Mouse (Mus musculus) layer of hippocampus, postnatal 10 days (tissue): Measurements from ENCODE around the gene Nanos2. TPM values are rescaled to one million over a fixed set of nuclear protein-coding genes. Genes with fewer than 3 reads are reported as not detected.

Source experiments
- DNase-seq, 2 experiments: peaks; one replicate each; pipeline ENCODE4 v3.0.0; 2021; ENCODE audit warnings: low spot score in 2 of 2
- total RNA-seq, 2 experiments: library from RNA; stranded (reverse); gene quantifications; 2 replicates each; pipeline ENCODE4 v1.2.3; 2021

Gene Nanos2
- total RNA-seq, 2 experiments from 2014 or later, result 0.91 to 1.3 TPM

DNA sequence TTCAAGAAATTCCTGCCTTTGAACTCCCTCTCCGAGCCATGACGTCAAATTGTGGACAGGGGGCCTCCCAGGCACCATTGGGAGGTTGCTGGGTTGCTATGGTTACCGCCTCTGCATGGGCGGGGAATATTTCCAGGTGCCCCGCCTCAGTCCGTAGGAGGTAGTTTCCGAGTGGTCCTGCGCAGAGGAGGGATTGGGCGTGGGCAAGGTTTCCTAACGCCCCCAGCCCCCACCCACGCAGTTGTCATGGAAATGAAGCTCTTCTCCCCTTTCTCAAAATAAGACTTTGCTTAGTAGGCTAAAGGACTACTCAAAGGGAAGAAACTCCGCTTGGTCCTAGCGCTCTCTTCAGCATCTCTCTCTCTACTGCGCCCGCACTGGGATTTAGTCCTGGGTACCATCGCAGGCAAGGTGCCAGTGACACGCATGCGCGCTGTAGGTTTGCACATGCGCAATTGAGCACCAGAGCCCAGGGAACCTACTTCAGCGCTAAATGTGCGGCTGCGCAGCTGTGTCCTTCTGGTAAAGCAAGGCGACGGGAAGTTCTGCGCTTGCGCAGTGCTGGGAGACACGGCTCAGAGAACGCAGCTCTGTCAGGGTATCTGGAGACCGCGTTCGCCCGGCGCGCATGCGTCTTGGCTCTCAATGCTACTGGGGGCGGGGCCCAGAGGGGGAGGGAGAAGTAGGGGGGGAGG, 3.5 kb downstream of the Nanos2 start, which contains the start of gene Mypop:
Gene Mypop (plus strand): TSS at position 645 of the 695 bp plus-strand sequence.
- peak; percentile 99 to 100 for DNase-seq

DNA sequence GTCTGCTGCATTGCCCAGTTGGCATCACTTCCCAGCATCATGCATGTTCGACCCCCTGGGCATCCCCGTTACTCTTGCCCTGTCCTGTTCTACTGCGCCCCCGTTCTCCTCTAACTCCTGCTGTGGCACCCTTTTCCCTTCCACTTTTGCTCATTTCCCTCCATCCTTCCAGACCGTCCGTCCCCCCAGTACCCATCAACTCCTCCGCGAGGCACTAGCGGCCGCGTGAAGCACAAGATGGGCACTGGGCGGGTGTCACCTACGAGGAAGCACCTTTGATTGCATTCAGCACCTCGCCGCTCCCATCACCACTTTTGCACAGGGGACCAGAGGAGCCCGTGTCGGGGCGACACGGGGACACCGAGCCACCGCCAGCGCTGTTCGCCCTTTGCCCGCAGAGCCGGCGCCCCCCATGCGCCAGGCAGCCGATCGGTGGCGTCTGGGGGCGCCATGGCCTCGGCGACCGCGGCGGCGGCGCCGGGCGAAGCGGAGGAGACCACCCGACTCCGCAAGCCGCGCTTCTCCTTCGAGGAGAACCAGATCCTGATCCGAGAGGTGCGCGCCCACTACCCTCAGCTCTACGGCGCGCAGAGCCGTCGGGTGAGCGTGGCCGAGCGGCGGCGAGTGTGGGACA, 4.6 kb downstream of the Nanos2 start:
- peak in 1 of 2 experiments; percentile 58 for DNase-seq

DNA sequence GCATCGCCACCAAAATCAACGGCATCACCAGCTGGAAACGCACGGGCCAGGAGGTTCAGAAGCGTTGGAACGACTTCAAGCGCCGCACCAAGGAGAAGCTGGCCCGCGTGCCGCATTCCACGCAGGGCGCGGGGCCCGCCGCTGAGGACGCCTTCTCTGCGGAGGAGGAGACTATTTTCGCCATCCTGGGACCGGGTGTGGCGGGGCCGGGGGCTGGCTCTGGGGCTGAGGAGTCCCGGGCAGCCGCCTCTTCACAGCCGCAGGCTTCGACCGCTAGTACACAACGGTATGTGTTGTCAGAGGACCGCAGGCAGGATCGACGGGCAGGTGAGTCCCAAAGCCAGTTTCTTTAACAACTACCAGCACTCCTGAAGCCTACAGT, 5.1 kb downstream of the Nanos2 start:
- peak in 1 of 2 experiments; percentile 59 for DNase-seq

DNA sequence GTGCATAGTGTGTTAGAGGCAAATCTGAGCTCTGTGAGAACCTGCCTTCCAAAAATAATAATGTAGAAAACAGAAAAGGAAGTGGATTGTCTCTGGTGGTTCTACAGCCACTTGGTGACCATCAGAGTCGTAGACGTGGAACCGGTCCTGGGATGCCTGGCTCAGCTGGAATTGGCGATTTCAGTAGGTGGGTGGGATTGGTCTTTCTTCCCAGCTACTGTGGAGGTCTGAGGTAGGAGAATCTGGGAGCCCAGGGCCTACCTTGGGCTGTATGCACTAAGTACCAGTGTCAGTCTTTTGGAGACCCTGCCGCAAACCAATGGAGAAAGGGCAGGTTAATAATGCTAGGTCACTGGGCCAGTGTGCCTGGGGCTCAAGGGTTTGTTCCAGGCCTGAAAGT, 5.8 kb downstream of the Nanos2 start:
- DNase-seq, result no peak

DNA sequence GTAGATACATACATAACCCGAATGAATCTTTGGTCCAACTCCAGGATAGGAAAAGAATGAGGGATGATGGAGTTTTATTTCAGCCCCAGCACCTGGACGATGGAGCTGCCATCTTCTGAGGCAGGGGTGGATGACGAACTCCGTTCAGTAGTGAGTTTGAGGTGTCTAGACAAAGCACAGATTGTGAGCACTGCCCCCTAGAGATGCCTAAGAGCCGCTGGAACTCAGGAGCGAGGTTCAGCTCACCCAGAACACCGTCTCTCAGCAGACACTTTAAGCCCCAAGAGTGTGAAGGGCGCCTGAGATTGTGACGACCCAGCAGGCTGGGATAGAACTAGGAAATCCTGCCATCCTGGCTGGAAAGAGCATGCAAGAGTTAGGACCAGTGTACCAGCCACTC, 11.6 kb downstream of the Nanos2 start:
- DNase-seq, result no peak

DNA sequence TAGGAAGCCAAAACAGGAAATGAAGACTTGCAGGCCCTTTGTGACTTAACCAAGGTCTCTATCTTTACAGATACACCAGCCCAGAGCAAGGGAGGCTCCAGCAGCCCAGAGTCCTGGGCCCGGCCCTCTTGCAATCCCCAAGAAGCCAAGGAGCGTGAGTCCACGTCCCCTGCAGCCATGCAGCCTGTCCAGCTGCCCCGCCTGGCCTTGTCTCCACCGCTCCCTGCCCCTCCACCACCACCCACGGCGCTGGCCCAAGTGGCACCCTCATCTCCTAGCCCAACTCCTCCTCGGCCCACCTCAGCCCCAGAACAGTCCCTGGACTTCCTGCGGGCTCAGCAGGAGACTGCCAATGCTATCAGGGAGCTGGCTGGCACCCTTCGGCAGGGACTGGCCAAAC, 13.2 kb downstream of the Nanos2 start:
- no peak for DNase-seq

DNA sequence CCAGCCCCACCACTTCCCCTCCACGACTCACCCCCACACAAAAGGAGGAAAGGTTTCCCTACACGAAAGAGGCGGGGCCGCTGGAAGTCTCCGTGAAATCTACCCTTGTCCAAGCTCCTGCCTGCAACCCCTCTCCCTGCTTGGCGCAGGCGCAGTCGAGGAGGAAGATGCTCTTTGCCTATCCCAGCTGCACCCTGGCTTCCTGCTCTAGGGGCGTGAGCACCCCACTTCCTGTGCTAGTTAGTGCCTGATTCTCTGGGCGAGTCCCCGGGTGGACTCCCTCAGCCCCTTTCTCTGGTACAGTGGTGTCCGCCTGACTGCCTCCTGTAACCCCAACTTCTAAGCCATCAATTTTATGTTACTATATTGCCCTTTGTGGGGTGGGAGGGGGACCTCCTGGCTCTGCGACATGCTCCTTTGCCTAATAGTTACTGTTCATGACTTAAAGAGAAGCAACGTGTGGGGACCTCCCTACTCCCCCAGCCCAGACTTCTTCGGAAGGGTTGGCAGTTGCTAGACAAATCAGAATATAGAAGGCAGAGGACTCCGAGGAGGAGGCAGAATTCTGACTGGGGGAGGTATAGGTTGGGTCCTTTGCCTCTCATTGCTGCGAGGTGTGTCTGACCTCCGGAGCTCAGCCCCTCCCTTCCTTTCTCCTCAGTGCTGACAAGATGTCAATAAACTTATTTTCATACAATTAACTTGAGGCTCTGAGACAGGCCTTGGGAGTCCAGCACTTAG, 14.0 kb downstream of the Nanos2 start:
- peak in 1 of 2 experiments; percentile 56 for DNase-seq

DNA sequence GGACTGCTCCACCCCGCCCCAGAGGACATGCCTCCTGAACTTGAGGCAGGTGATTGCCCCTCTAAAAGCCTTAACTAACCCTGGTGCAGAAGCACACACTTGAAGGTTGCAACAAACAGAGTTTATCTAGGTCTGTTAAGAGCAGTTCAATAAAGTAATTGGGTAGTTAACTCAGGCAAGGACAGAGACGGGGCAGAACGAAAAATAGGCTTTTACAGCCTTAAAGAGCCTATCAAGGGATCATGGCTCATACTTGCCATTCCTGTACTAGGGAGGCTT, 14.5 kb downstream of the Nanos2 start:
- DNase-seq, result no peak

DNA sequence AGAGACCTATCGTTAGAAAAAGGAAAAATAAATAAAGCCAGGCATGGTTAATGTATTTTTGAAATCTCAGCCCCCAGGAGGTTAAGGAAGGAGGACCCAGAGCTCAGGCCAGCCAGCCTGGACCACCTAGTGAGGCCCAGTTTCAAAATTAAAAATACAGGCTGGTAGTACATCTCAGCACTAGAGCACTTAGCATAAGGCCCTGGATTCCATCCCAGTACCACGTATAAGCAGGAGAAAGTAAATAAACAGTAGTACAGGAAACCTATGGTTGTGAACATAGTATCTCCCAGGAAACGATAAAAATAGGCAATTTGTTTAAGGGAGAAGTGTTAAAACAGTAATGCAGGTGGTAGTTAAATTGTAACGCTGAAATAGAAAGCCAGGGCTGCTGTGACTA, 14.9 kb downstream of the Nanos2 start:
- no peak for DNase-seq

DNA sequence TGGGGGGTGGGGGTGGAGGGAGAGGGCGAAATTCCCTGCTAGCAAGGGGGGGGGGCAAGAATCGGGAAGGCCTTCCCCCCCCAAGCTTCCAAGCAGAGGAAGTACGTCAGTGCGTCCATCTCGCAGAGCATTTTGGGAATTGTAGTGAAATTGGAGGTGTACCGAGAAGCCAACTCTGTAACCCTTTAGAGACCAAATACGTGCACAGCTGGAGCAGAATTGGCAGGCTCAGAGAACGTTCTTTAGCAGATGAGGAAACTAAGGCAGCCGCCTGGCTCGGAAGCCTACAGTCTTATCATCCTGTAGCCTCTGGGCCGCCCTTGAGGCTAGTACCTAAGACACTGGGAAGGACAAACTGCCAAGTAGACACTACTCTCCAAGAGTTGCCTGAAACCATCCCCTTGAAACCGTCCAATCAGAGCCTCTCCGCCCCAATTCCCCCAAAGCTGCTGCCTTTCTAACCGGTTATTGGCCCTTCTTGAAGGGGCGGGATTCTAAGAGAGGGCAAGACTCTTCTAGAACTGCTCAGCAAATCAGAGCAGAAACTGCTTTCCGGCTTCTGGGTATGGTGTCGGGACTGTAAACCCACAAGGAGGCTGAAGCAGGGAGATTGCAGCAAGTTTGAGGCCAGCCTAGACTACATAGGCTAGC, 15.8 kb downstream of the Nanos2 start:
- DNase-seq, result peak; percentile 65 to 72

DNA sequence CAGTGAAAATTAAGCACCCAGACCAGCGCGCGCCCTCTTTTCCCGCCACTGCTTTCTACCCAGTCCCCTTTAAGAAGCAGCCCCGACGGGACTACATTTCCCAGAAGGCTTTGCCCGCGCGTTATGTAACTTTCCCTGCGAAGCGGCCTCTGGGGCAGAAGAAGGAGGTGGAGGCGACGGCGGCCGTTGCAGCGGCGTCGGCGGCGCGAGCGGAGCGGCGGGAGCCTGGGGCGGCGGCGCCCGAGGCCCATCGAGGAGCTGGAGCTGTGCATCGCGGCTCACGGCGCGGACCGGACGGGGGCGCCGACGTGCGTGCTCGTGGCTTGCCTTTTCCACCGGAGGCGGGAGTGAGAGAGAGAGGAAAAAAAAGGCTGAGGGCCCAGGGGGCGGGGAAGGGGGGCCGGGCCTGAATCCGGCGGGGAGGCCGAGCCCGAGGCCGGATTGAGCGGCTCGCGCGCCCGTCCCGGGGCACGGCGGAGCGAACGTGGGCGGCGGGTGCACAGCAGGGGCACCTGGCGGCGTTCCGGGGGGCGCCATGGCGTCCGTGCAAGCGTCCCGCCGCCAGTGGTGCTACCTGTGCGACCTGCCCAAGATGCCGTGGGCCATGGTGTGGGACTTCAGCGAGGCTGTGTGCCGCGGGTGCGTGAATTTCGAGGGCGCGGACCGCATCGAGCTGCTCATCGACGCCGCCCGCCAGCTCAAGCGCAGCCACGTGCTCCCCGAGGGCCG, 16.9 kb downstream of the Nanos2 start, which contains the start of gene Irf2bp1:
Gene Irf2bp1 (plus strand): TSS at position 143 of the 729 bp plus-strand sequence.
- DNase-seq, result peak; percentile 94

DNA sequence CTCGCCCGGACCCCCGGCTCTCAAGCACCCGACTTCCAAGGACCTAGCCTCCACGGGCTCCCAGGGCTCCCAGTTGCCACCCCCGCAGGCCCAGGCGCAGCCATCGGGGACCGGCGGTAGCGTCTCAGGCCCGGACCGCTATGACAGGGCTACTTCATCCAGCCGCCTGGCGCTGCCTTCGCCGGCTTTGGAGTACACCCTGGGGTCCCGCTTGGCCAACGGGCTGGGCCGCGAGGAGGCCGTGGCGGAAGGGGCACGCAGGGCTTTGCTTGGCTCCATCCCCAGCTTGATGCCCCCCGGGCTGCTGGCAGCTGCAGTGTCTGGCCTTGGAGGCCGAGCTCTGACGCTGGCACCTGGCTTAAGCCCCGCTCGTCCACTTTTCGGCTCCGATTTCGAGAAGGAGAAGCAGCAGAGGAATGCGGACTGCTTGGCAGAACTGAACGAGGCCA, 17.5 kb downstream of the Nanos2 start:
- DNase-seq, result peak; percentile 48 to 61

DNA sequence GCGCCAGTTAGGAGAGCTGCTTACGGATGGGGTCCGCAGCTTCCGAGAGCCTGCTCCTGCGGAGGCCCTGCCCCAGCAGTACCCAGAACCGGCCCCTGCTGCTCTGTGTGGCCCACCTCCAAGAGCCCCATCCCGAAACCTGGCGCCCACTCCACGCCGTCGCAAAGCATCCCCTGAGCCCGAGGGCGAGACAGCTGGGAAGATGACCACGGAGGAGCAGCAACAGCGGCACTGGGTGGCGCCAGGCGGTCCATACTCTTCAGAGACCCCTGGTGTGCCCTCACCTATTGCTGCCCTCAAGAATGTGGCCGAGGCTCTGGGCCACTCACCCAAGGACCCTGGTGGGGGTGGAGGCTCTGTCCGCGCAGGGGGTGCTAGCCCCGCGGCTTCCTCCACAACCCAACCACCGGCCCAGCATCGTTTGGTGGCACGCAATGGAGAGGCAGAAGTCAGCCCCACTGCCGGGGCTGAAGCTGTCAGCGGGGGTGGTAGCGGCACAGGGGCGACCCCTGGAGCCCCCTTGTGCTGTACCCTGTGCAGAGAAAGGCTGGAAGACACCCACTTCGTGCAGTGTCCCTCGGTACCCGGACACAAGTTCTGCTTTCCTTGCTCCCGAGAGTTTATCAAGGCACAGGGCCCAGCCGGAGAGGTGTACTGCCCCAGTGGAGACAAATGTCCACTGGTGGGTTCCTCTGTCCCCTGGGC, 18.4 kb downstream of the Nanos2 start:
- DNase-seq, result no peak

DNA sequence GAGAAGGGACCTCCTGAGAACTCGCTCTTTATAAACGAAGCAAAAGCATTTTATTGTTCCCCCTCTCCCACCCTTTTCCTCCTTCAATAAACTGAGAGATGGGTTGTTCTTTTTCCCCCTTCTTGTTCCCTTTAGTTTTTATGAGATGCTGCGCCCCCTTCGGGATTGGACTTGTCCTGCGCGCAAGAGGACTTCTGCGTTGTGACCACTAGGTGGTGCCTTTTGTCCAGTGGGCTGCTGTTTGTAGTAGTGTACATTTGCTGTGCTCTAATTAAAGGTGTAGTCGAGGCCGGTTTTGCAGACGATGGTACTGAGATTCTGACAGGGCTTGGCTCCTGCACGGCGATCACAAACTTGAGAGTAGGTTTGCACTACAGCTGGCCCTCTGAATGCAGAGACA, 19.3 kb downstream of the Nanos2 start:
- peak; percentile 90 to 91 for DNase-seq

DNA sequence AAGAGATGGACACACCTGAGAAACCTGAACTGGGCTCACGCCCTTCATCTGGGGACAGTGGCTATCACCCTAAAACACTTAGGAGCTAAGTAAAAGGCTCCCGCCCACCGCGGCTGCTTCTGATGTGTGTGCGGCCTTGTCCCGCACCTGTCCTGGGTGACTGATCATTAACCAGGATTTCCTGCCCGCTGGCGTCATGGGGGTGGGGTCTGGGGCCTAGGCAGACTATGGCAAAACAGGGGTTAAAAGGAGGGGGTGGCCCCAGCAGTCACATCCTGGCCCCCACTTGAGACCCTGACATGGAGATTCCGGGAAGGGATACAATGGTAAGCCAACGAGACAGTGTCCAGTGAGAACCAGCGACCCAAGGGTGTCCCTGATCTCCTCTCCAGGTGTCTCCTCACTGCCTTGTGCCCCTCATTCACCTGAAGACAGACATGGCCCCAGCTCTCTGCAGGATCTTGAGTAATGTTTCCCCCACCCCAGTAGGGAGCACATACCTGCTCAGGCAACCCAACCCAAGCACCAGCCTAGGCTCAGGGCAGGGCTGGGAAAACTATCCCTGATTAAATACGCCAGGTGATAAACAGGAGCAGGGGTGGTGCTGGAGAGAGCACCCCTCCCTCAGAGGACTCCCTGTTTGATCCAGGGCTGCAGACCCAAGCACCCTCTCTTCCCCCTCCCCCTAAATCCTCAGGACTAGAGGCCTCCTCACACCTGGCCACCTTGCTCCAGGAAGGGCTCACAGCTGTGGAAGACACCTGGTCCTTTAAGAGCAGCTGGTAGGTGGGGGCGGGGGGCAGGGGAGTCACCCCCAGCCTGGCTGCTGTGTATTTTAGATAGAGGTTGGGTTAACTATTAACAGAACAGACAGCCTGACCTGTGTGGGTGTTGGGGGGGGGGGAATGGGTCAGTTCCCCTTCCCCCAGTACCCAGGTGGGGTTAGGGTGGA, 20.1 kb downstream of the Nanos2 start:
- DNase-seq, result no peak

DNA sequence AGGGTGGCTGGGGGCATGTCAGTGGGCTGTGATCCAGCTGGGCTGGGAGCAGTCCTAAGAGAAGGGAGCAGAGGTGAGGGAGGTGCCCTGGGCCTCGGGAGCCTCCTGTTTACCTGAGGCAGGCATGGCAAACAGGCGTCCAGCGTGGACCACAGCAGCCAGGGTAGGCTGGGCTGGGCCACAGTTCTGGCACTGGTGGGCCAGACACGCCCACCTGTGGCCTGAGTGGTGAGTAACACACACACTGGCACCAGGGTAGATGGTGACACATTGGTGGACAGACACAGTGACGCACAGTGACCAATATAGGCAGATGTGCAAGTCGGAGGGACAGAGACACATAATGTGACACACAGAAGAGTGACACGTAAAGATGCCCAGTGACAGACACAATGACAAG, 23.4 kb downstream of the Nanos2 start:
- no peak for DNase-seq

DNA sequence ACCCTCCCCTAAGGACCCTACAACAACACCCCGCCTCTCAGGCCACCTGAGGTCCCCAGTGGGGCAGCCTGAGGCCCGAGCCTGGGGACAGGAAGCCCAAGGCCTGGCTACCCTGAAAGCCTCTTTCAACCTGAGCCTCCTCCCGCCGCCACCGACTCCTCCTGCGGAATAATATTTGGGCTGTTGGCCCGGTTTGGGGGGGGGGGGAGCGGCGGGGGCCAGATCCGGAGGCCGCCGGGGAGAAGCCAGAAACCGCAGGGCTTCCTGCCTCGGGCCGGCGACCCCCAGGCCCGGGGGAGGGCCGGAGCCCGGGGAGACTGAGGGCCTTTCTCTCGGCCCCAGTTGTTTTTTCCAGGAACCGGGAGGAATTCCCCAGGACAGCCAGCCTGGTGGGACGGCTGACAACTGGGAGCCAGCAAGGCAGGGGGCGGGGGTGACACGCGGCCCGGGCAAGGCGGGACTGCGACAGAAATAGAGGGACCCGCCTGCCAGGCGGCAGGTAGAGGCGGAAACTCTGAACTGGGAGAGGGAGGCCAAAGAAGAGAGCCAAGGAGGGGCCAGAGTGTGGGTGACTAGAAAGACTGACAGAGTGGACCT, 24.9 kb downstream of the Nanos2 start:
- no peak for DNase-seq

DNA sequence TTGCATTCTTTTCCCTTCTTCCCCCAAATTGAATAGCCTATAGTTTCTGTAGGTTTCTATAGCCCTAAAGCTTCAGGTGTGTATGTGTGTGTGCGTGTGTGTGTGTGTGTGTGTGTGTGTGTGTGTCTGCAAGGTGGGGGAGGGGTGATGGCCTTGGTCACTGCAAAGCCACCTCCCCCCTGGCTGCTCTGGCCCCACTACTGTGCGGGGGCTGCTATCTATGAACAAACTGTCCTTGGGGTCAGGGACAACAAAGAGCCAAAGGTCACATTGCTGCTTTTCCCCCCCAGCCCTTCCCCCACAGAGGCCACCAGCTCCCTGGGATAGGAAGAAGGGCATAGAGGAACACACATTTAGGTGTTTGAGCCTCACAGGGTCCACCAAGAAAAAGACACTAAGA, 25.7 kb downstream of the Nanos2 start:
- DNase-seq, result no peak

DNA sequence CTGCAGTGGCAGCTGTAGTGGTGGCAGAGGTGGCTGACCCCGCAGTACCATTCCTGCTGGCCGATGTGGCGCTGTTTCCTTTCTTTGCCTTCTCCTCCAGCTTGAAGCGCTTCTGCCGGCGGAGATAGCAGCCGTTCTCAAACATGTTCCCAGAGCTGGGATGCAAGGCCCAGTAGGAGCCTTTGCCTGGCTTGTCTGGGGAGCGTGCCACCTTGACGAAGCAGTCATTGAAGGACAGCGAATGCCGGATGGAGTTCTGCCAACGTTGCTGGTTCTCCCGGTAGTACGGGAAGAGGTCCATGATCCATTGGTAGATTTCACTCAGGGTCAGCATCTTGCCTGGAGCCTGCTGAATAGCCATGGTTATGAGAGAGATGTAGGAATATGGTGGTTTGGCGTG, 27.3 kb downstream of the Nanos2 start:
- DNase-seq, result no peak
